Comparison of ENCODE assay signal across 23 mouse cellular contexts in genomic region chr7:121954891-121955669, GRCm38 (mm10). TPM values are rescaled to one million over a fixed set of nuclear protein-coding genes. Genes with fewer than 3 reads are reported as not detected.
A peak's percentile ranks its signal among the peaks of the same experiment; 100 is the strongest.
DNase-seq lines count a peak whose midpoint lies in the region; ATAC-seq and TF ChIP-seq lines count a peak whose summit lies in the region.
"Had no signal": no experiment of that assay in that cellular context is flagged by ENCODE, and none has a peak within 500 bp of the region (broad histone marks: within the 10 kb centered on the region; RNA-seq: fewer than 3 reads in every experiment).

No protein-coding gene starts in this region.

- no peak overlapping the region for H3K4me2 ChIP-seq in kidney, embryonic 15.5 days
- no peak overlapping the region for H3K4me2 ChIP-seq in embryonic facial prominence, embryonic 15.5 days (replicated peaks)
- no peak overlapping the region for H3K4me2 ChIP-seq in myocyte (ENCODE audit: low read depth)
- H3K4me2 ChIP-seq: forebrain, embryonic 15.5 days; heart, embryonic 15.5 days; liver, embryonic 15.5 days; midbrain, embryonic 12.5 days; neural tube, embryonic 12.5 days had no signal

- ATAC-seq in kidney, embryonic 15.5 days (replicated peaks; ENCODE audit: low FRiP score), result no peak
- 0 out of 2 replicates have a peak, but pooled peaks have one; percentile 34 for ATAC-seq in embryonic facial prominence, embryonic 15.5 days (ENCODE audit: insufficient number of reproducible peaks, low FRiP score, low TSS enrichment, low read depth)
- ATAC-seq: activated CD4-positive, CD25-positive, alpha-beta regulatory T cell, adult 4 months; forebrain, embryonic 15.5 days; hindbrain, embryonic 16.5 days; lung, postnatal 0 days; Patski had no signal

- DNase-seq in kidney, adult 2 months, result peak; percentile 36
- DNase-seq in kidney, postnatal 36 days, result peak; percentile 55 to 56
- no peak for DNase-seq in cerebellum, postnatal 14 days
- DNase-seq in thymus, postnatal 36 days, result no peak
- DNase-seq in left cerebral cortex, postnatal 36 days (ENCODE audit: low spot score in 2 of 2), result no peak
- DNase-seq: adrenal gland, postnatal 14 days; cerebellum, postnatal 10 days; gastrocnemius, postnatal 36 days; heart, postnatal 4 days; spleen, adult 18-20 months; thymus, postnatal 4 days had no signal

- H3K79me2 ChIP-seq in myocyte (ENCODE audit: control insufficient read depth, insufficient read depth), result no peaks in the 10 kb centered on the region

- no peak for TF ChIP-seq CTCF in kidney, adult 2 months (conservative IDR thresholded peaks at IDR 0.05; ENCODE audit: insufficient read depth, insufficient read length, low read depth, low read length)

- WGBS in kidney, adult 2 months, result 52% methylated on average over 11 of the region's 11 CpGs
- WGBS in kidney, embryonic 15.5 days, result 54% methylated on average over 11 of the region's 11 CpGs
- 65% methylated on average over 11 of the region's 11 CpGs for WGBS in embryonic facial prominence, embryonic 15.5 days

- H3K27me3 ChIP-seq in kidney, adult 2 months (replicated peaks; ENCODE audit: control insufficient read depth, insufficient read depth, low read length), result no peaks in the 10 kb centered on the region
- H3K27me3 ChIP-seq in kidney, embryonic 15.5 days, result no peaks in the 10 kb centered on the region
- no peaks in the 10 kb centered on the region for H3K27me3 ChIP-seq in embryonic facial prominence, embryonic 15.5 days
- no peaks in the 10 kb centered on the region for H3K27me3 ChIP-seq in myocyte (ENCODE audit: control insufficient read depth, insufficient read depth, insufficient read length)
- H3K27me3 ChIP-seq: forebrain, embryonic 15.5 days; heart, embryonic 15.5 days; liver, embryonic 15.5 days; midbrain, embryonic 12.5 days; neural tube, embryonic 12.5 days; Patski had no signal

- no peak overlapping the region for H3K4me3 ChIP-seq in kidney, adult 2 months (ENCODE audit: insufficient read depth, low read depth, low read length)
- no peak overlapping the region for H3K4me3 ChIP-seq in kidney, embryonic 15.5 days (replicated peaks)
- no peak overlapping the region for H3K4me3 ChIP-seq in embryonic facial prominence, embryonic 15.5 days (replicated peaks)
- H3K4me3 ChIP-seq in myocyte, result no peak overlapping the region
- H3K4me3 ChIP-seq: forebrain, embryonic 15.5 days; heart, embryonic 15.5 days; liver, embryonic 15.5 days; midbrain, embryonic 12.5 days; neural tube, embryonic 12.5 days had no signal

- H3K27ac ChIP-seq in kidney, adult 2 months (ENCODE audit: insufficient read depth, low read depth, low read length), result no peak overlapping the region
- H3K27ac ChIP-seq in kidney, embryonic 15.5 days, result no peak overlapping the region
- peak overlapping the region; percentile 24; the same call in 1 of the 2 replicates for H3K27ac ChIP-seq in embryonic facial prominence, embryonic 15.5 days (replicated peaks)
- H3K27ac ChIP-seq: forebrain, embryonic 15.5 days; heart, embryonic 15.5 days; liver, embryonic 15.5 days; midbrain, embryonic 12.5 days; neural tube, embryonic 12.5 days had no signal

- no peaks in the 10 kb centered on the region for H3K4me1 ChIP-seq in kidney, adult 2 months (ENCODE audit: control insufficient read depth, insufficient read depth, low read length)
- no peaks in the 10 kb centered on the region for H3K4me1 ChIP-seq in kidney, embryonic 15.5 days
- peaks cover 7% of the 10 kb centered on the region; the same call in 1 of the 2 replicates for H3K4me1 ChIP-seq in embryonic facial prominence, embryonic 15.5 days
- H3K4me1 ChIP-seq: forebrain, embryonic 15.5 days; heart, embryonic 15.5 days; liver, embryonic 15.5 days; midbrain, embryonic 12.5 days; neural tube, embryonic 12.5 days had no signal

- intact Hi-C loops in left cerebral cortex, postnatal 36 days (cut with DNase I), result no loop called here

- no peak for TF ChIP-seq POLR2A in kidney, adult 2 months (IDR thresholded peaks at IDR 0.05; ENCODE audit: low read depth, low read length)
- TF ChIP-seq POLR2A in myocyte (IDR thresholded peaks at IDR 0.05; ENCODE audit: insufficient read length, low read depth), result no peak

- H3K9ac ChIP-seq in kidney, embryonic 15.5 days, result no peak overlapping the region
- no peak overlapping the region for H3K9ac ChIP-seq in embryonic facial prominence, embryonic 15.5 days
- H3K9ac ChIP-seq: forebrain, embryonic 15.5 days; heart, embryonic 15.5 days; liver, embryonic 15.5 days; midbrain, embryonic 12.5 days; neural tube, embryonic 12.5 days had no signal

- H3ac ChIP-seq in myocyte (ENCODE audit: control insufficient read depth, insufficient read length), result no peak overlapping the region

- no peaks in the 10 kb centered on the region for H3K36me3 ChIP-seq in kidney, adult 2 months (ENCODE audit: control insufficient read depth, insufficient read depth, low read length)
- H3K36me3 ChIP-seq in kidney, embryonic 15.5 days, result peaks cover 40% of the 10 kb centered on the region
- peaks cover 35% of the 10 kb centered on the region; the same call in 1 of the 2 replicates for H3K36me3 ChIP-seq in embryonic facial prominence, embryonic 15.5 days
- peaks cover 12% of the 10 kb centered on the region for H3K36me3 ChIP-seq in myocyte (ENCODE audit: control insufficient read depth, insufficient read depth)

- H3K9me3 ChIP-seq in kidney, embryonic 15.5 days (replicated peaks), result no peaks in the 10 kb centered on the region
- no peaks in the 10 kb centered on the region for H3K9me3 ChIP-seq in embryonic facial prominence, embryonic 15.5 days (replicated peaks)
- H3K9me3 ChIP-seq: forebrain, embryonic 15.5 days; heart, embryonic 15.5 days; liver, embryonic 15.5 days; midbrain, embryonic 12.5 days; neural tube, embryonic 12.5 days had no signal

TF ChIP-seq in myocyte, 11 proteins besides CTCF, POLR2A, EP300 and RAD21:
- TF ChIP-seq MYOG (IDR thresholded peaks at IDR 0.05; ENCODE audit: control insufficient read depth in 1 of 3, insufficient read depth in 1 of 3, insufficient read length in 2 of 3, low read depth in 2 of 3), result no peak
- TF ChIP-seq MYOD1 (IDR thresholded peaks at IDR 0.05; ENCODE audit: control insufficient read depth in 1 of 3, insufficient read length in 2 of 3, low read depth in 2 of 3), result peak; percentile 29 to 99 (median 97)

RNA-seq across cellular contexts. Expression of gene Cog7, which starts 26.4 kb away (rescaled TPM):
- polyA plus RNA-seq in kidney, adult 2 months (2012; rRNA removed), result 39.9 and 41.7 TPM in 2 replicates
- polyA plus RNA-seq in kidney, embryonic 15.5 days (2015; fragmentation: Nextera tagmentation; extraction: Ambion mirVana), result 29.1 and 29.5 TPM in 2 replicates
- polyA plus RNA-seq in embryonic facial prominence, embryonic 15.5 days (2015; fragmentation: Nextera tagmentation; extraction: Ambion mirVana), result 24.4 and 24.8 TPM in 2 replicates
- polyA plus RNA-seq in myocyte (2012; fragmentation: generic; extraction: Trizol), result 15.2 TPM
- 10 to 100 TPM; 42.5 to 44.3 TPM for total RNA-seq in left cerebral cortex, postnatal 36 days (2021)

Comparison
In these comparisons a context has a peak if more than half of its experiments do, and no peak if none do; other contexts are left out.
1. DNase-seq: peak in kidney, adult 2 months (single experiment) and kidney, postnatal 36 days (2 of 2); none in cerebellum, postnatal 14 days (0 of 2), thymus, postnatal 36 days (0 of 2) and left cerebral cortex, postnatal 36 days (0 of 2).